Mouse (Mus musculus): Measurements from ENCODE around the gene Dnah12. TPM values are rescaled to one million over a fixed set of nuclear protein-coding genes. Genes with fewer than 3 reads are reported as not detected.
"Not testable (repeated sequence)": the region's sequence is repeated elsewhere in the genome, so short reads cannot be mapped to it uniquely, and the experiment has no call there.

Gene Dnah12
- polyA plus RNA-seq, 1 experiment, result 0.04 TPM

DNA sequence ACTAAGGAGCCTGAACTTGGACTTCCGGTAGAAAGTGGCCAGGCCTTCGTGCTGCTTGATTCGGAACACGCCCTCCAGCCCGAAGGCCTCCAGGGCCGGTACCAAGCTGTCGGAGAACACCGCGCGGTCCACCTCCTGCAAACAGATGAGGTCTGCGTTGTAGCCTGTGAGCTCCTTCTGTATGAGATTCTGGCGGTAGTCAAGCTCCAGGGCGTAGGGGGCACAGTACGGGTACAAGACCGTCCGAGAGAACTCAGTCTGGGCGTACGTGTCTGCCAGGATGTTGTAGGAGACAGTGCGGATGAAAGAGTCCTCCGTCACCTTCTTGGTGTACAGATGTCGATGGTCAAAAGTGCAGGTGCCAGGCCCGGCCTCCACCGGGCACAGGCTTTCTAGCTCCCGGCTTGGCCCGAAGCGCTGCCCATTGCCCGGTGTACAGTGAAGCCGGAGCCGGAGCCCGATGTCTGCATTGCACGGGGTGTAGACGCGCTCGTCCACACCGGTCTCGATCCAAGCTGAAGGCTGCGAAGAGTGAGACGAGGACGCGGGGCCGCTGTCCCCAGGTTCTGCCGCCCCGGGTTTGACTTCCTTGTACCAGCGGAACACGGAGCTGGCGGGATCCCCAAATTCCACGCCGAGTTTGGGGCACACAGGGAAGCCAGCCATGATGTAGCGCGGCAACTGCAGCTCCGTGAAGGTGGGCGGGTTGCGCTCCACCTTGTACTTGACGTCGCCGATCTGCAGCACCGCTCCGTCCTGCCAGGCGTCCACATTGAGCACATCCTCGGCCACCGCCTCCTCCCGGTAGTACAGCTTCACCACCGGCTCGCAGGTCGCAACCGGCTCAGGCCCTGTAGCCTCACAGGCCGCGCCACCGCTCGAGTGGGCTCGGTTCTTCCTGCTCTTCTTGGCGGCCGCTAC is 24.4 kb upstream of the Dnah12 start:
- H3K4me3 ChIP-seq (ENCODE audit: insufficient read depth, low read length), result peak overlapping the region; percentile 93
- no peak for TF ChIP-seq CTCF (IDR thresholded peaks at IDR 0.05; ENCODE audit: low read depth, low read length)
- TF ChIP-seq POLR2A (IDR thresholded peaks at IDR 0.05; ENCODE audit: borderline replicate concordance, low read depth, low read length), result no peak
- peak overlapping the region; percentile 26 for H3K27ac ChIP-seq (ENCODE audit: insufficient read depth, low read depth, low read length)
- H3K4me1 ChIP-seq (ENCODE audit: control insufficient read depth, insufficient read depth, low read length), result peaks cover 8% of the 10 kb centered on the region

DNA sequence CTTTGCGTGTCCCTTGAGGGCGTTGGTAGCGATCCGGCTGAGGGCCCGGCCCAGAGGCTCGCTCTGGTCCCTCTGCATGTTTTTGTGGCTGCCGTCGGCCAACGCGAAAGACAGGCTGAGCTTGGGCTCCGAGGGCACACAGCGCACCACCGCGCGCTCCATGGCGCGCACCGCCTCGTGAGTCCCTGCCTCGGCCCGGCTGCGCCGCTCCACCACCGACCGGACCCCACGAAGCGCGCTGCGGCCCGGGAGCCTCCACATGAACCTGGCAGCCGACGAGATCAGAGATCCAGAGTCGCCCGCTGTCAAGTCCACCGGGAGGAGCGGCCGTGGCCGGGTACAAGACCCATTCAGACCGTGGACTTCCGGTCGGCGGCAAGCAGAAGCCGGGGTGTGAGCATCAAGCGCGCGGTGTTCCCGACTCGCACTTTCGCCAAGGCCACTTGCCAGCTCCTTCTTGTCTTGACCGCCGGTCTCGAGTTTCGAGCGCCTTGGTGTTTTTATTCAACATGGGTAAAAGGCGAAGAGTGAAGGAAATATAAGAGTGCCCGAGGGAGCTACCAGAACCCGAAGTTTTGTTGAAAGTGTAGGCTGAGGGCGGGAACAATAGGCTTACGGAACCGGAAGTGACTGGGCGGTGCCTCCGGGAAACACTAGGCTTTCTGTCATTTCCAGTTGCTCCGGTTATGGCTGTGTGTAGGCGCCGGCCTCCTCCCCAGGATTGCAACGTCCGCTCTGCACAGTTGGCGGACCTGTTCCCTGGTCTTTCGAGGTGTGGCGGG is 23.6 kb upstream of the Dnah12 start, which contains the start of gene Pde12:
Pde12 (minus strand) TSS at position 592 of the 782 bp plus-strand sequence.
- Histone ChIP-seq H3K4me3 (ENCODE audit: insufficient read depth, low read length) (peak within 1 kb of the TSS; percentile 93), H3K4me1 (ENCODE audit: control insufficient read depth, insufficient read depth, low read length) (peaks cover 8% of the 10 kb centered on the region), H3K27ac (ENCODE audit: insufficient read depth, low read depth, low read length) (peak within 1 kb of the TSS; percentile 92)
- no peak; the same call in 1 of the 2 replicates for TF ChIP-seq POLR2A (IDR thresholded peaks at IDR 0.05; ENCODE audit: borderline replicate concordance, low read depth, low read length)
- TF ChIP-seq CTCF (IDR thresholded peaks at IDR 0.05; ENCODE audit: low read depth, low read length), result no peak

DNA sequence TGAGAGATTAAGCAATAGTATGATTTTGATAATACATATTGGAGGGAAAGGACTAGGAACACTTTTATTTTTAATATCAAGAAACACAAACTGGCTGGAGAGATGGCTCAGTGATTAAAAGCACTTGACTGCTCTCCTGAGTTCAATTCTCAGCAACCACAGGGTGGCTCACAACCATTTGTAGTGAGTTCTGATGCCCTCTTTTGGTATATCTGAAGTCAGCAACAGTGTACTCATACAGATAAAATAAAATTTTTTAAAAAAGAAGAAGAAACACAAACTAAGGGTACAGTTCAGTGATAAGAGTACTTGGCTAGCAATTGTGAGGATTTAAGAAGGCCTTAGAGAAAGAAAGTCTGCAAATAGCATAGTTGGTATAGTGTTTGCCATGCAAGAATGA is 22.1 kb upstream of the Dnah12 start:
- TF ChIP-seq POLR2A (IDR thresholded peaks at IDR 0.05; ENCODE audit: borderline replicate concordance, low read depth, low read length) (no peak), CTCF (IDR thresholded peaks at IDR 0.05; ENCODE audit: low read depth, low read length) (no peak)
- Histone ChIP-seq H3K4me3 (ENCODE audit: insufficient read depth, low read length) (no peak overlapping the region), H3K27ac (ENCODE audit: insufficient read depth, low read depth, low read length) (no peak overlapping the region)

DNA sequence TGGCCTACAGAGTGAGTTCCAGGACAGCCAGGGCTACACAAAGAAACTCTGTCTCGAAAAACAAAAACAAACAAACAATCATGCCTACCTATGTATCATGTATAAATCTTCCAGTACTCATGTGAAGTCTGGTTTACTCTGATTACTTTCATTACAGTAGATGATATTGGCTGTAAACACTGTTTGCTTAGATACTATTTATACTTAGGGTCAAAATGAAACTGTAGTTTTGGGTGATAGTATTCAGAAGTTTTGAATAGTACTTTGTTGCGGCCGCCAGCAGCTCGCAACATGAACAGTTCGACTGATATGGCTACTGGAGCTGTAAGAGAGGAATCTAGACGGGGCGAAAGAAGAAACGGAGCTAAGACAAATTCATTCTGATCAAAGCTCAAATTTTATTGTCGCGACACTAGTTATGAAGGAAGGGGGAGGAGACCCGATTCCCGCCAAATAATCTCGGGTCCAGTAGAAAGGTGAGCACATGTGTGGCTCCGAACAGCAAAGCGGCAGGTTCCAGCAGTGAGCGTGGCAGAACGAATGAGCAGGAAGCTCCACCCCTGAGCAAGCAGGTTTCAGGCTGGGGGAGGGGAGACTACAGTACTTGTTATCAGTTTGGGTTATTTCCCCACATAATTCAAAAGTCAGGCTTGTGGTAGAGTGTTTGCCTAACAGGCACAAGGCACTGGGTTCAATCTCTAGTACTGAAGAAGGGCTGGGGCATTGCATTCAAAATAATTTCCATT is 21.0 kb upstream of the Dnah12 start:
- not testable (repeated sequence) for H3K4me3 ChIP-seq (ENCODE audit: insufficient read depth, low read length); H3K27ac ChIP-seq (ENCODE audit: insufficient read depth, low read depth, low read length)
- peaks cover 14% of the 10 kb centered on the region for H3K4me1 ChIP-seq (ENCODE audit: control insufficient read depth, insufficient read depth, low read length)

More for the DNA sequence above, 22.1 kb upstream of the Dnah12 start:
- H3K4me1 ChIP-seq (ENCODE audit: control insufficient read depth, insufficient read depth, low read length), result peaks cover 14% of the 10 kb centered on the region

DNA sequence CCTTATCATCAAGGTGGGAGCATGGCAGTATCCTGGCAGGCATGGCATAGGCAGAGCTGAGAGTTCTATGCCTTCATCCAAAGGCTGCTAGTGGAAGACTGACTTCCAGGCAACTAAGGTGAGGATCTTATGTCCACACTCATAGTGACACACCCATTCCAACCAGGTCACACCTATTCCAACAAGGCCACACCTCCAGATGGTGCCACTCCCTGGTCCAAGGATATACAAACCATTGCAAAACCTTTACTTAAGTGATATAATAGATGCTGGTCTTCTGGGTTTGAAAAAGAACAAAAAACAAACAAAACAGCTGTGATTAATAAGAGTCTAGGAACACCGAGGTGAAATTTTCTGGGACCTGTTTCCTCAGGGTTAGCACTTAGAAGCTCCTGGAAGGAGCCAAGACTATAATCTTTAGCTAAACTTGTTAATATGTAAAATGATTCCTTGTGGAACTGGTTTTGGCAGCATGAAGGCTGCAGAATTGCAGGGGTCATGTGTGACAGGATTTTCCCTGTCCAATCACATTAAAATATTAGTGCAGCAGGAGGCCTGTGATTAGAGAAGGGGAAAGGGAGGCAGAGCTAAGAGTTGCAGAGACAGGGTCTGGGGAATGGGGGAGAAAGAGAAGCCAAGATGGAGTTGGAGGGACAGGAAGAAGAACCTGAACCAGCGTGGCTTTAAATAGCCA is 18.5 kb upstream of the Dnah12 start:
- H3K27ac ChIP-seq (ENCODE audit: insufficient read depth, low read depth, low read length); H3K4me3 ChIP-seq (ENCODE audit: insufficient read depth, low read length): not testable (repeated sequence)

DNA sequence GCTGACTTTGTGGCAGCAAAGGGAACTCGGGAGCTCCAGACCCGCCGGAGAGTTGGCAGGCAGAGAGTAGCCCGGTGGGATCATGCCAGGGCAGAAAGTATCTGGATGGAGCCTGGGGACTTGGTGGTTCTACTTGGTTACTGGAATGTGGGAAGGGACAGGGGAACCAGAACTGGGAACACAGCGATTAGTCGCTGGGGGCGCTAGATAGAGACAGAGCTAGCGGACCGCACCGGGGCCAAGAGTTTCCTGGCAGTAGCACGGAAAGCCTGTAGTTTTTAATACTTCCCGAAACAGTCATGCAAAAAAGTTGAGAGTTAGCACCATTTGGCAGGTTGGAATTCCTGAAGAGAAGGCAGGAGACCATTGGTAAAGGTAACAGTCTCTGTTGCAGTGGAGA is 17.7 kb upstream of the Dnah12 start:
- TF ChIP-seq CTCF (IDR thresholded peaks at IDR 0.05; ENCODE audit: low read depth, low read length) (no peak), POLR2A (IDR thresholded peaks at IDR 0.05; ENCODE audit: borderline replicate concordance, low read depth, low read length) (no peak)
- peaks cover 14% of the 10 kb centered on the region for H3K4me1 ChIP-seq (ENCODE audit: control insufficient read depth, insufficient read depth, low read length)
- no peak overlapping the region for H3K4me3 ChIP-seq (ENCODE audit: insufficient read depth, low read length)
- no peak overlapping the region for H3K27ac ChIP-seq (ENCODE audit: insufficient read depth, low read depth, low read length)

More for the DNA sequence above, 18.5 kb upstream of the Dnah12 start:
- peaks cover 14% of the 10 kb centered on the region for H3K4me1 ChIP-seq (ENCODE audit: control insufficient read depth, insufficient read depth, low read length)

DNA sequence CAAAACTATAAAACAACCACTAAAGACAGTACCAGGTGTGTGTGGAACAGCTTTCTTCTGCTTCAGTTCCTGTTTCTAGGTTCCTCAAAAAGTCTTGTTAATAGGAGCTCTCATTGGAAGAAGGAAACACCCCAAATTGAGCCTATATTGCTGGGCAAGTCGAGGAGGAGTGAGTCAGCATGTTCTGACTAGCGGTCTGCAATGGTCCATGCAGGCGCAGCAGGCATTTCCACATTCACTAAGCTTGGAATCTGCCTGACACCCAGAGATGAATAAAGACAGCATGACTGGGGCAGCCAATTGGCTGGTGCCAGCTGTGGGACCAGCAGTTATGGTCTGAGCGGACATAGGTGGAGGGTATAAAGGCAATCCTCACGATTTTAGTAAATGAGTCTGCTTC is 17.3 kb upstream of the Dnah12 start:
- no peak overlapping the region for H3K4me3 ChIP-seq (ENCODE audit: insufficient read depth, low read length)
- TF ChIP-seq CTCF (IDR thresholded peaks at IDR 0.05; ENCODE audit: low read depth, low read length) (no peak), POLR2A (IDR thresholded peaks at IDR 0.05; ENCODE audit: borderline replicate concordance, low read depth, low read length) (no peak)
- peaks cover 11% of the 10 kb centered on the region for H3K4me1 ChIP-seq (ENCODE audit: control insufficient read depth, insufficient read depth, low read length)
- H3K27ac ChIP-seq (ENCODE audit: insufficient read depth, low read depth, low read length), result 0 out of 2 replicates have a peak overlapping the region, but pooled peaks have one; percentile 5

DNA sequence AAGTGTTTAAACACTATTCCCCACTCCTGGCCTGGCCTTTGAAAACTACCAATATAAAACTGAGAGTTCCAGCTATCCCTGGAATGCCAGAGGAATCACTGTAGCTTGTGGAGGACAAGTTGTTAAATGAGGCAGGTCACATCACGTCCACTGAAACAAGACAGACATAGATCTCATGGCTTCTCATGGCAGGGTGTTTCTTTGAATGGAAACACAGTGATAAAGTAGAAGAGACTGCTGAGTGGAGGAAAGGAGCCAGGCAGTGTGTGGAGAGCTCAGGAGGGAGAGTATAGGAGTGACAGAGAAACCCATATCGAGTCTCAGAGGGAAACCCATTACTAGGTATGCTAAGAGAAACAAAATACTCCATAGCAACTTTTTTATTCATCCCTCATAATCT is 2.3 kb upstream of the Dnah12 start:
- TF ChIP-seq CTCF (IDR thresholded peaks at IDR 0.05; ENCODE audit: low read depth, low read length), result no peak
- TF ChIP-seq POLR2A (IDR thresholded peaks at IDR 0.05; ENCODE audit: borderline replicate concordance, low read depth, low read length), result no peak
- Histone ChIP-seq H3K4me1 (ENCODE audit: control insufficient read depth, insufficient read depth, low read length) (no peaks in the 10 kb centered on the region), H3K27ac (ENCODE audit: insufficient read depth, low read depth, low read length) (no peak overlapping the region), H3K4me3 (ENCODE audit: insufficient read depth, low read length) (no peak overlapping the region)

DNA sequence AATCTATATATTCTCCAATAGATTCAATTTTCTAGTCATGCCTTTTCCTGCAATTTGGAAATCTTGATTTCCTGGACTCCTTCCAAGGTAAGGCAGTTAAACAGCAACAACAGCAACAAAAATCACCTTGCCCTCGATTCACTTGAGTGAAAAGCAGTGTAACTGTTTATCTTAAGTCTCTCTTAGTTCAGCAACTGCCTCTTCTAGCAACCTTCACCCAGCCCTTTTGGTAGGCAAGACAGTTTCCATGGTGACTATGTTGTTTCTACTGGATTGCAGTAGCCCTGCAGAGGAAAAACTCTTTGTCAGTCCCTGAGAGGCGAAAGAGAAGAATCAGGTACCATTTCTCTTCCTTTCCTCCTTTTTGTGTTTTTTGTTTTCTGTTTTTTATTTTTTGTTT is 1.7 kb upstream of the Dnah12 start:
- Histone ChIP-seq H3K4me1 (ENCODE audit: control insufficient read depth, insufficient read depth, low read length) (no peaks in the 10 kb centered on the region), H3K27ac (ENCODE audit: insufficient read depth, low read depth, low read length) (no peak overlapping the region), H3K4me3 (ENCODE audit: insufficient read depth, low read length) (no peak overlapping the region)
- TF ChIP-seq CTCF (IDR thresholded peaks at IDR 0.05; ENCODE audit: low read depth, low read length) (no peak), POLR2A (IDR thresholded peaks at IDR 0.05; ENCODE audit: borderline replicate concordance, low read depth, low read length) (no peak)

Measured in bone marrow macrophage, adult 2 months (primary cell).